Mouse (Mus musculus): ENCODE results near the gene Poldip3. TPM values are rescaled to one million over a fixed set of nuclear protein-coding genes. Genes with fewer than 3 reads are reported as not detected.

The Poldip3 gene
- 137 and 140 TPM in 2 replicates for polyA plus RNA-seq (2015; fragmentation: Nextera tagmentation; extraction: Ambion mirVana)

DNA sequence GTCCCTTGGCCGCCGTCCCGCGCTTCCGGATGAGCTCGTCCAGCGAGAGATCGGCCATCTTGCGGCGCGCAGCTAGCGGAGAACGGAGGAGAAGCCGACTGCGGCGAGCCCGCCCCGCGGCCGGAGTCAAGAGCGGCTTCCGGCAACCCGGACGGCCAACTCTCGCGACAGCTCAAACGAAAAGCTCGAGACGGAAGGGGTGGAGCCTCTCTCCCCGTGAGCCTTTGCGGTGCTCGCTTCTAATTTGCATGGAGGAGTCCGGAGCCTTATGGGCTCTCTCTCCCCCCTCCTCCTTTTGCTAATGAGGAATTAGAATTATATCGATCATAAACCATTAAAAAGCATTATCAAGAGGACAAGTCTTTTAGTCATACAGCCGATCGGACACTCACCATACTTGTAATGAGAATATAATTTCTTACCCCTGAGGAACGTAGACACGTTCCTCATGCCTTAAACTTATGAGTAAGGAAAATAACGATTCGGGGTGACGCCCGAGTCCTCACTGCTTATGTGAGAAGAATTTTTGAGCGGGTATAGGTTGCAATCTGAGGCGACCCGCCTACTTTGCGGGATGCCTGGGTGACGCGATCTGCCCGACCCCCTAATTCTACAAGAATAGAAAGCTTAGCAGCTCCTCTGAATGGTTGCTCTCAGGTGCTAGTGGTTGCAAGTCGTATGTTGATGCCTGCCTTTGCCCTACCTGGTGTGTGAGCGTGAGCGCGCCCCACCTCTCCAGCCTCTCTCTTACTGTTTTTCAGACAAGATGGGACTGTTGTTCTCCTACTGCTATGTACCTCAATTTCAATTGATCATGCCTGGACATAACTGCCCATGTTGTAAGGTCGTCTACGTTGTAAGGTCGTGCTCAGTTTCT, at the start of gene Poldip3:
Gene Poldip3, minus strand, starts transcription at position 189 of the 877 bp plus-strand sequence.
- peaks cover 30% of the 10 kb centered on the region for H3K36me3 ChIP-seq
- peak within 1 kb of the TSS; percentile 94 for H3K4me3 ChIP-seq
- ATAC-seq (ENCODE audit: low read depth): peak; percentile 94
- no peaks in the 10 kb centered on the region for H3K9me3 ChIP-seq
- peak within 1 kb of the TSS; percentile 98 for H3K27ac ChIP-seq (replicated peaks)
- WGBS: under 1% methylated on average over 56 of the region's 56 CpGs
- peak within 1 kb of the TSS; percentile 94 for H3K4me2 ChIP-seq
- H3K27me3 ChIP-seq: no peaks in the 10 kb centered on the region
- peaks cover 21% of the 10 kb centered on the region for H3K4me1 ChIP-seq (replicated peaks)
- peak within 1 kb of the TSS; percentile 98 for H3K9ac ChIP-seq

DNA sequence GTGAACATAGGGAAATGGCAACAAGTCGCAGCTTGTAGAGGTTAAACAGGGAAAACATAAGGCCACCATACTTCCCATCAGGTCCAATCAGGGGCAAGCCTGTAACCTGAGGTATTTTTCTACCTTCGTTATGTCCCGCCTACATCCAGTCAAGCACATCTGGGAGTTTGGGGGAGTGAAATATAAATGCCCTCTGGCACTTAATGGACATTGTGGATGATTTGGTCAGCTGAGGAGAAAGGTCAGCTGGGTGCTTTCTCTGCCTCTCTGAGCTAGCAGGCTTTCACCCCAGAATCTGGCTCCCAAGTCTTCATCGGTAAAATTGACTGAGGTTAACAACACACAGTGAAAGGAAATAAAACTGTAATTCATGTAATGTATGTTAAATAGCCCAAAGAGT, 44.2 kb upstream of the Poldip3 start:
- ATAC-seq (ENCODE audit: low read depth): no peak
- peaks cover 4% of the 10 kb centered on the region; the same call in 1 of the 2 replicates for H3K9me3 ChIP-seq
- WGBS: 91% methylated on average over 4 of the region's 4 CpGs
- H3K4me2 ChIP-seq: no peak overlapping the region
- H3K9ac ChIP-seq: no peak overlapping the region
- H3K36me3 ChIP-seq: no peaks in the 10 kb centered on the region
- no peak overlapping the region for H3K4me3 ChIP-seq
- H3K27me3 ChIP-seq: no peaks in the 10 kb centered on the region
- H3K27ac ChIP-seq (replicated peaks): no peak overlapping the region
- H3K4me1 ChIP-seq (replicated peaks): no peaks in the 10 kb centered on the region

DNA sequence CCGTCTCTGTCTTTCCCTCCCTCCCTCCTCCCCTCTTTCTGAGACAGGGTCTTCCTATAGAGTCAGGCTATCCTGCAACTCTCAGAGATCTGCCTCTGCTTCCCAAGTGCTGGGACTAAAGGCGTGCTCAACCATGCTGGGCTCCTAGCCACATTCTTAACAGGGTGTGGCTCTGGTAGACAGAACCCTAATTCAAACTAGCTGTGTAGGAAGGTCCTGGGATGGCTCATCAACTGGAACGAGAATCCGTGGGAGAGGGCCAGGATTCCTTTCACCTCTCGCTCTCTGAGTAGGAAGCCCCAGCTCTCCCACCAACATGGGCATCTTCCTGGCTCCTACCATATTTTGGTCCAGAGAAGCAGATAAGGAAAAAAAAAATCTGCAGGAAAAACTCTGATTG, 33.2 kb upstream of the Poldip3 start:
- no peak overlapping the region for H3K9ac ChIP-seq
- 85% methylated on average over 5 of the region's 5 CpGs for WGBS
- H3K27ac ChIP-seq (replicated peaks): no peak overlapping the region
- H3K36me3 ChIP-seq: no peaks in the 10 kb centered on the region
- no peaks in the 10 kb centered on the region for H3K4me1 ChIP-seq (replicated peaks)
- H3K9me3 ChIP-seq: no peaks in the 10 kb centered on the region
- H3K4me2 ChIP-seq: no peak overlapping the region
- no peak for ATAC-seq (ENCODE audit: low read depth)
- H3K27me3 ChIP-seq: no peaks in the 10 kb centered on the region
- no peak overlapping the region for H3K4me3 ChIP-seq

DNA sequence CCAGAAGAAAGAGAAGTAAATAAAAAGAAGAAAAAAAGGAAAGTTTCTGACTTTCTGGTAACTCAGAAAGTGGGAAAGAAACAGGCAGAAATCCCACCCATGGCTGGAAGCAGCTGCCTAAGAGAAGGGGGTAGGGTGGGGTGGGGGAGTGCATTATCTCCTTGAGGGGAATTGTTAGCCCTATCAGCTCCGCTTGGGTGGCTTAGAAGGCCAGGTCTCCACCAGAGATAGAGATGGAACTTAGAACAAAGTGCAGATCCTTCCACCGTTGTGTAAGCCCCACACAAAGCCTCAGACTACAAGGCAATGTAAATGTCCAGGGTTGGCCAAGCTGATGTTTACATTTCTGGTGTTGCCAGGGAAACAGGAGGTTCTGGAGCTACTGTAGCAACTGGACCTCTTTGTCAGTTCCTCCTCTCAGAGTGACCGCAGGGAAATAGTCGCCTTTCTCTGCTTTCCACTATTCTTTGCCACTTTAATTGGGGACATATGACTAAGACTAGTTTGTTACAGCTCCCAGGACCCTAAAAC, 32.7 kb upstream of the Poldip3 start:
- ATAC-seq (ENCODE audit: low read depth): no peak
- H3K4me2 ChIP-seq: no peak overlapping the region
- no peak overlapping the region for H3K9ac ChIP-seq
- WGBS: 53% methylated on average over 4 of the region's 4 CpGs
- no peaks in the 10 kb centered on the region for H3K9me3 ChIP-seq
- H3K27me3 ChIP-seq: no peaks in the 10 kb centered on the region
- H3K27ac ChIP-seq (replicated peaks): no peak overlapping the region
- H3K4me3 ChIP-seq: no peak overlapping the region
- no peaks in the 10 kb centered on the region for H3K36me3 ChIP-seq
- H3K4me1 ChIP-seq (replicated peaks): no peaks in the 10 kb centered on the region

DNA sequence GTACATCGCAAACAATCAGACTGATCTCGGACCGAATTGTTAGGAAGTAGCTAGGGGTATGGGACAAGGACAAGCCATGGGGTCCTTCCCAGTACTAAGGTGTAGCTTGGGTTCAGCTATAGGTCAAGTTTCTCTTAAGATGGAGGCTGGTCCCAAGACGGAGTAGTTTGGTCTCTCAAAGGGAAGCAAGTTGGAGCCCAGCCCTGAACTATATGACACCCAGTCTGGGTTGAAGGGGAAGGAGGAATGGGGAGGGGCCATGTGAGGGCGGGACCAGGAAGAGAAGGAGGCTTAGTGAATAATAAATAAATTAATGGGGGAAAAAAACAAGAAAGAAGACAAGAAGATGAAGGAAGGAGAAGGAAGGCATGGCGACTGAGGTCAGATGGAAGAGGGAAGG, 30.8 kb upstream of the Poldip3 start:
- no peaks in the 10 kb centered on the region for H3K36me3 ChIP-seq
- H3K27me3 ChIP-seq: no peaks in the 10 kb centered on the region
- H3K4me2 ChIP-seq: no peak overlapping the region
- no peak for ATAC-seq (ENCODE audit: low read depth)
- H3K9me3 ChIP-seq: no peaks in the 10 kb centered on the region
- H3K27ac ChIP-seq (replicated peaks): no peak overlapping the region
- WGBS: 88% methylated on average over 6 of the region's 6 CpGs
- H3K4me3 ChIP-seq: no peak overlapping the region
- no peaks in the 10 kb centered on the region for H3K4me1 ChIP-seq (replicated peaks)
- no peak overlapping the region for H3K9ac ChIP-seq

DNA sequence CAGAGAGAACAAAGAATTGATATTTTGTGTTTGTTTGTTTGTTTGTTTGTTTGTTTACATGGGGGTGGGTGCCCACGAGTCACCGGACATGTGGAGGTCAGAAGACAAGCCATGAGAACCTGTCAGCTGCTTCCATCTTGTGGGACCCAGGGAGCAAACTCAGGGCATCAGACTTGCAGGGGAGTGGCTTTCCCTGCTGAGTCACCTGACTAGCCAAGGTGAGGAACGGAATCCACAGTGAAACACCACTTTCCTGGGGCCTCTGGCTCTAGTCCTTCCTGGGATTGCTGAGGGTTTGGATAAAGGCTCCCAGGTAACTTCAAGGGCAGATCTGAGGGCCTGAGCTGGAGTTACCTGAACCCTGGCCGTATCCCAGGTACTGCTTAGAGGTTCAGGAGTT, 27.5 kb upstream of the Poldip3 start:
- H3K27ac ChIP-seq (replicated peaks): no peak overlapping the region
- no peak for ATAC-seq (ENCODE audit: low read depth)
- no peaks in the 10 kb centered on the region for H3K9me3 ChIP-seq
- no peaks in the 10 kb centered on the region for H3K36me3 ChIP-seq
- H3K9ac ChIP-seq: no peak overlapping the region
- H3K4me2 ChIP-seq: no peak overlapping the region
- no peak overlapping the region for H3K4me3 ChIP-seq
- peaks cover 11% of the 10 kb centered on the region for H3K4me1 ChIP-seq (replicated peaks)
- no peaks in the 10 kb centered on the region for H3K27me3 ChIP-seq
- 78% methylated on average over 4 of the region's 4 CpGs for WGBS

DNA sequence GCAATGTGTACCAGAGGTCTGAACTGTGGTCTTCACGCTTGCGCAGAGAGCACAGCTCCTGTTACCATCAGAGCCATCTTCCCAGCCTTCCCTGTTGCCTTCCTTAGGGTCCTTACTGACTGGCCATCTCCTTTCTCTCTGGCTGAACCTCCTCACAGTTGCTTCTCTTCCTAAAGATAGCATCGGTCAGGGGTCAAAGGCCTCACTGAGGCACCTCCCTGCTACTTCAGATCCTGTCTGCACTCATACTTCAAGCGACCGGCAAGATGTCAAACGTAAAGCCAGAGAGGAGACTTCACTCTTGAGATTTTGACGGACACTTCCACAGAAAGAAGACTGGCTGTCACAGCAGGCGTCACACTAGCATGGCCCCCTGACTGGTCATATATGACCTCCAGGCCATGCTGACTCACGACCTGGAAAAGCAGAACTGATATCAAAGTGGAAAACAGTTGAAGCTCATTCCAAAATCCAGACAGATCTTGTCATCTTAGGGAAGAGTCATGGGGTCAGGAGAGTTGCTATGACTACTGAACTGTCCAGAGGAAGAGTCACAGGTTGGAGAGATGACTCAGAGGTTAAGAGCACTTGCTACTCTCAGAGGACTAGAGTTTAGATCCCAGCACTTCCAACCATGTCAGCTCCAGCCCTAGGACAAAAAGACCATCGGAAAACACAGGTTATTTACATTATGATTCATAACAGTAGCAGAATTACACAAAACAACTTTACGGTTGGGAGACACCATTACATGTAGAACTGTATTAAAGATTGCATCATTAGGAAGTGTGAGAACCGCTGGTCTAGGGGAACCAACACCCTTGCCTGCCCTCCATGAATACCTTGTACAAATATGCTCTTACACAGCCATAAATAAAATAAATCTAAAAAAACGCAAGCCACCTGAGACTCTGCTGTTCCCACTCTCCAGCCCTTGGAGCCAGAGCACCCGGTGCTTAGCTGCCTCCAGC, 25.0 kb upstream of the Poldip3 start:
- 93% methylated on average over 14 of the region's 14 CpGs for WGBS
- no peak overlapping the region for H3K4me2 ChIP-seq
- no peaks in the 10 kb centered on the region for H3K9me3 ChIP-seq
- no peak overlapping the region for H3K4me3 ChIP-seq
- H3K27ac ChIP-seq (replicated peaks): no peak overlapping the region
- peaks cover 35% of the 10 kb centered on the region for H3K4me1 ChIP-seq (replicated peaks)
- no peaks in the 10 kb centered on the region for H3K27me3 ChIP-seq
- no peak for ATAC-seq (ENCODE audit: low read depth)
- no peak overlapping the region for H3K9ac ChIP-seq
- no peaks in the 10 kb centered on the region for H3K36me3 ChIP-seq

DNA sequence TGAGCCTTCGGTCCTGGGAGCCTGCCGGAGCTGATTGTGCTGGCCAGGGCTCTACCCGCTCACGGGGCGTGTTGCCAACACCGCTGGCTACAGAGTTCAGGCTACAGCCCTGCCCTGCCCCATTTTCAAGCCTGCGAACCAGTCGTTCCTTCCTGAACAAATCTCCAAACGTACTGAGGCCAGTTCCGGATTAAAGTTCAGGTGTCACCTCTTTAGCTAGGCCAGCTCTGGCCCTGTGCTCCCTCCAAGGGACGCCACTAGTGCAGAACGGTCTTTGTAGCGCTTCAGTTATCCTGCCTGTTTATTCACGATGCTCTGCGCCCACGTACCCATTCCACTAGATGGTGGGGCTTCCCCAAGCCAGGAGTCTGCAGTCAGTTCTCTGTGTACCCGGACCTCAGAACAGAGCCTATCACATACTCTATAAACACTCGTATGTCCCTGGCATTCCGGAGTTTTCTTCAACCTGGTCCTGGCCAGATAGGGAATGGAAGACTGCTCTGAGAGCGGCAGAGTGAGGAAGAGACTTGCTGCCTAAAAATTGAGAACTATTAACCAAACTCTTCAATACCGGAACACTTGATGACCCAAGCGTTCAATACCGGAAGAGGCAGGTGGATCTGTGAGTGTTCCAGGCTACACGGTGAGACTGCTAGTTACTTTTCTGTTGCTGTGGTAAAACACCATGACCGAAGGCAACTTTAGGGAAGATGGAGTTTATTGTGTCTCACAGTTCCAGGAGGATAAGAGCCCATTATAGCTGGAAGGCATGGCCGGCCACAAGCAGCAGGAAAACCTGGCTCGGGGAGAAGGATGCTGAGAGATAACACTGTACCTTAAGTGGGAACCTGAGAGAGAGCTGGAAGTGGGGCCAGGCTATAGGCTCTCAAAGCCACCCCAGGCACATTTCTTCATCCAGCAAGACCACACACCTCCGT, 23.6 kb upstream of the Poldip3 start, which contains the start of gene Cyb5r3:
Gene Cyb5r3, minus strand, starts transcription at position 101 of the 938 bp plus-strand sequence.
- Histone ChIP-seq H3K4me1 (replicated peaks) (peaks cover 45% of the 10 kb centered on the region), H3K9me3 (no peaks in the 10 kb centered on the region), H3K9ac (peak within 1 kb of the TSS; percentile 89), H3K27ac (replicated peaks) (peak within 1 kb of the TSS; percentile 91), H3K36me3 (no peaks in the 10 kb centered on the region), H3K27me3 (no peaks in the 10 kb centered on the region), H3K4me2 (peak within 1 kb of the TSS; percentile 81), H3K4me3 (peak within 1 kb of the TSS; percentile 88)
- 35% methylated on average over 28 of the region's 28 CpGs for WGBS
- ATAC-seq (ENCODE audit: low read depth): peak; percentile 75

DNA sequence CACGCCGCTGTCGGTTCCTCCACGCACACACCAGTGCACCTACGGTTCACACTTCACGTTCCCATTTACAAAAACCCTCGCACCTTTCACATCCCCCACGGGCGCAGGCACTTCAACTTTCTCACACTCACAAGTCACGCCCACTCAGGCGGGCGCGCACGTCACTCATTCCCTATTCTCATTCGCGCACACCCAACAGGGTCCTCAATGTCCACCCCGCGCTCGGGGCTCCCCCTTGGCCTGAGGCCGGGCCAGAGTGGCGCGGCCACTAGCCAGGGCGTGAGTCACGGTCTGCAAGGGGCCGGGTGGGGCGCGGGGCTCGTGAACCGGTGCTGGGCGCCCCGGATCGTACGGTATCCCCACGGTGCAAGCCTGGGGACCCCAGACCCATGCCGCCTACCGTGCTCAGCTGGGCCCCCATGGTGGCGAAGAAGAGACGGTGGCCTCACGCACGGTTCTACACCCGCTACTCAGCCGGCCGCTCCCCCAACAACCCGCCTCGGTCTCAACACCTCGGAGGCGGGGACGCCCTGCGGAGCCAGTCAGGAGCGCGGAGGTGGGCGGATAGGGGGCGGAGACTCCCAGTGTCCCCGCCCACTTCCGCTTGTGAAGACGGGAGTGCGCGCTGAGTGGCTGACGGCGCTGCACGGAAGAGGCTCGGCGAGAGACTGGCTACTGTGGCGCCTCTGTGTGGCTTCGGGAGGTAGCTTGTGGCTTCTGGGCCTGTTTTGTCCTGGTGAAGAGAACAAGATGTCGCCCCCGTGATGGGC, 22.7 kb upstream of the Poldip3 start:
- H3K27me3 ChIP-seq: no peaks in the 10 kb centered on the region
- WGBS: under 1% methylated on average over 67 of the region's 67 CpGs
- peak; percentile 99 for ATAC-seq (ENCODE audit: low read depth)

DNA sequence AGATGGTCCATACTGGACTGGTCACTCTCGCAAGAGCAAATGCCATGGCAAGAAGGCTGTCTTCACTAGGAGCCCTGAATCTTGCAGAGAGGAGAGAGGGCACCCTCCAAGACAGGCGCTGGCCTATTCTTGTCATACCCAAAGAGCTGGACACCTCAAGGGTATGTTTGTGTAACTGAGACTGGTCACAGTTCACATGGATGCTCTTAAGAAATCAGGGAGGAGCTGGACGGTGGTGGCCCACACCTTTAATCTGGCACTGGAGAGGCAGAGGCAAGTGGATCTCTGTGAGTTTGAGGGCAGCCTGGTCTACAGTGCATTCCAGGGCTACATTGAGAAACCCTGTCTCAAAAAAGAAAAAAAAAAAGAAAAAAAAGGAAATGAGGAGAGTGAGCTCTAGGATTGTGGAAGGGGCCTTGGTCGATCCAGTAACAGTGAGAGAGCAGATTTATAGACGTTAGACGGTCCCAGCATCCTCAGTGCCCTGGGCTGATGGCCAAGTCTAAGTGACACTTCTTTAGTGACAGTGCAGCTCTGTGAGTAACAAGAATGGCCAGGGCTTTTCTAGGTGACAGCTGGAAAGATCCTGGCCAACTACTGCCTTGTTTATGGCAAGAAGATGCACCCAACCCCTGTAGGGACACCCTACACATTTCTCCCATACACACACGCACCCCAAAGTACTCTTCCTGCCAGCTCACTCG, 21.9 kb upstream of the Poldip3 start:
- no peak for ATAC-seq (ENCODE audit: low read depth)
- H3K36me3 ChIP-seq: no peaks in the 10 kb centered on the region
- peak overlapping the region; percentile 81 for H3K4me2 ChIP-seq
- H3K9ac ChIP-seq: peak overlapping the region; percentile 89
- no peaks in the 10 kb centered on the region for H3K9me3 ChIP-seq
- H3K27ac ChIP-seq (replicated peaks): peak overlapping the region; percentile 91
- H3K27me3 ChIP-seq: no peaks in the 10 kb centered on the region
- peak overlapping the region; percentile 88 for H3K4me3 ChIP-seq
- peaks cover 55% of the 10 kb centered on the region for H3K4me1 ChIP-seq (replicated peaks)
- 48% methylated on average over 8 of the region's 8 CpGs for WGBS

More for the DNA sequence above, 22.7 kb upstream of the Poldip3 start:
- Histone ChIP-seq H3K9ac (peak overlapping the region; percentile 89), H3K4me3 (peak overlapping the region; percentile 88), H3K9me3 (no peaks in the 10 kb centered on the region), H3K27ac (replicated peaks) (peak overlapping the region; percentile 91), H3K4me2 (peak overlapping the region; percentile 81), H3K4me1 (replicated peaks) (peaks cover 51% of the 10 kb centered on the region), H3K36me3 (no peaks in the 10 kb centered on the region)

Data from neural tube, embryonic 13.5 days (tissue).